In the genomic region with DNA sequence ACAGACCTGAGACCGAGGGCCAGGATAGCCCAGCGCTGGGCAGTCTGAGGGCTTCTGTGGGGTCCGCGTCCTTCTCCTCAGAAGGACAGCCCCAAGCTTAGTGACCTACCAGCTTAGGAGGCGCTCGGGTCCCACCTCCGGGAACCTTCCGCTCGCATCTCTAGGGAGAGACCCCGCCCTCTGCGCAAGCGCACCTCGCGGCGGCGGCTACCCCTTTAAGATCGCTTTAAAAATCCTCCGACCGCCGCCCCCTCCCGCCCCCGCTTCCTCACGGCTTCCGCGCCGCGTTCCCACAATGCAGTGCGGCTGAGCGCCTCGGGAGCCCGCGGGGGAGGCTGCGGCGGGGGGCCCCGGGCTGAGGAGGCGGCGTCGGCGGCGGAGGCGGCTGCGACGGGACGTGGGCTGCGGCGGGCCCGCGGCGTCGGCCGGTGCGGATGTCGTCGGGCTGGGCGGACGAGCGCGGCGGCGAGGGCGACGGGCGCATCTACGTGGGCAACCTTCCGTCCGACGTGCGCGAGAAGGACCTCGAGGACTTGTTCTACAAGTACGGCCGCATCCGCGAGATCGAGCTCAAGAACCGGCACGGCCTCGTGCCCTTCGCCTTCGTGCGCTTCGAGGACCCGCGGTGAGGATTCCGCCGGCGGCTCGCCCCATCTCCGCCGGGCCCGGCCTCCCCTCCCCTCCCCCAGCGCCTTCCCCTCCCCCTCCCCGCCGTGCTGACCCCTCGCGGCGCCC, we compare ENCODE assay signal across 8 mouse cellular contexts. TPM values are rescaled to one million over a fixed set of nuclear protein-coding genes. Genes with fewer than 3 reads are reported as not detected.
A peak's percentile ranks its signal among the peaks of the same experiment; 100 is the strongest.
DNase-seq lines count a peak whose midpoint lies in the region; ATAC-seq and TF ChIP-seq lines count a peak whose summit lies in the region.

Gene Srsf9, plus strand, starts transcription at position 303 of the 735 bp plus-strand sequence.

- H3K36me3 ChIP-seq in ES-E14 (ENCODE audit: control insufficient read depth, insufficient read depth, low read length, poor library complexity, severe bottlenecking): peaks cover 16% of the 10 kb centered on the region
- peaks cover 12% of the 10 kb centered on the region for H3K36me3 ChIP-seq in forebrain, embryonic 16.5 days (ENCODE audit: control insufficient read depth, insufficient read depth)
- peaks cover 19% of the 10 kb centered on the region for H3K36me3 ChIP-seq in lung, embryonic 15.5 days

- intact Hi-C loops in heart, postnatal 36 days (cut with DNase I): loop anchor here (1.0 to 2.0 kb wide), 2 partner anchors 13 to 48 kb away; partner anchors contain the start of gene Coq5

- H3K4me3 ChIP-seq in ES-E14 (ENCODE audit: insufficient read depth in 1 of 2, low read depth in 1 of 2, low read length in 2 of 2, poor library complexity in 1 of 2, severe bottlenecking in 1 of 2): peak within 1 kb of the TSS; percentile 86 to 99
- H3K4me3 ChIP-seq in forebrain, embryonic 16.5 days (replicated peaks; ENCODE audit: low read length): peak within 1 kb of the TSS; percentile 69
- peak within 1 kb of the TSS; percentile 94 for H3K4me3 ChIP-seq in lung, embryonic 15.5 days

- peaks cover 0 to 2% of the 10 kb centered on the region in 2 experiments; a peak in 3 of 4 replicates for H3K4me1 ChIP-seq in ES-E14 (ENCODE audit: control insufficient read depth in 2 of 2, insufficient read depth in 2 of 2, low read length in 2 of 2, poor library complexity in 1 of 2)
- peaks cover 23% of the 10 kb centered on the region for H3K4me1 ChIP-seq in forebrain, embryonic 16.5 days (replicated peaks; ENCODE audit: control insufficient read depth, insufficient read depth, low read length)
- H3K4me1 ChIP-seq in lung, embryonic 15.5 days: peaks cover 25% of the 10 kb centered on the region

- peak within 1 kb of the TSS; percentile 83 for H3K27ac ChIP-seq in ES-E14 (ENCODE audit: insufficient read depth, low read depth, low read length, poor library complexity, severe bottlenecking)
- H3K27ac ChIP-seq in forebrain, embryonic 16.5 days (ENCODE audit: low read length): peak within 1 kb of the TSS; percentile 77
- H3K27ac ChIP-seq in lung, embryonic 15.5 days: peak within 1 kb of the TSS; percentile 88

- in situ Hi-C loops in ES-E14 (cut with MboI; ENCODE audit: low sequenced_read_pairs in 2 of 2, unreplicated experiment in 2 of 2): no loop called here

- peak within 1 kb of the TSS; percentile 99 for H3K9ac ChIP-seq in ES-E14 (ENCODE audit: insufficient read depth, low read depth, low read length, poor library complexity, severe bottlenecking)
- H3K9ac ChIP-seq in forebrain, embryonic 16.5 days (replicated peaks; ENCODE audit: low read depth, low read length): peak within 1 kb of the TSS; percentile 85
- H3K9ac ChIP-seq in lung, embryonic 15.5 days: peak within 1 kb of the TSS; percentile 97

- 1% methylated on average over 56 of the region's 97 CpGs for WGBS in forebrain, embryonic 16.5 days
- WGBS in lung, embryonic 15.5 days: under 1% methylated on average over 79 of the region's 97 CpGs

- no peaks in the 10 kb centered on the region for H3K27me3 ChIP-seq in forebrain, embryonic 16.5 days (replicated peaks; ENCODE audit: control insufficient read depth, insufficient read depth, low read length)
- no peaks in the 10 kb centered on the region for H3K27me3 ChIP-seq in lung, embryonic 15.5 days

- ATAC-seq in forebrain, embryonic 16.5 days: peak; percentile 94
- peak; percentile 93 for ATAC-seq in lung, embryonic 15.5 days (ENCODE audit: borderline replicate concordance, extremely low read depth, low FRiP score, low TSS enrichment)

- H3K4me2 ChIP-seq in forebrain, embryonic 16.5 days (ENCODE audit: low read length): peak within 1 kb of the TSS; percentile 95
- peak within 1 kb of the TSS; percentile 77 for H3K4me2 ChIP-seq in lung, embryonic 15.5 days

- H3K9me3 ChIP-seq in ES-E14 (ENCODE audit: control insufficient read depth, insufficient read depth, low read depth, low read length): no peaks in the 10 kb centered on the region
- no peaks in the 10 kb centered on the region for H3K9me3 ChIP-seq in forebrain, embryonic 16.5 days (ENCODE audit: control insufficient read depth, low read length)
- no peaks in the 10 kb centered on the region for H3K9me3 ChIP-seq in lung, embryonic 15.5 days

- peak; percentile 88 for DNase-seq in ES-E14 (ENCODE audit: low read depth, low spot score)
- peak; percentile 95 for DNase-seq in cerebellum, adult 11-12 months
- DNase-seq in heart, postnatal 36 days: peak; percentile 97 to 98
- DNase-seq in layer of hippocampus, adult 8-10 months (ENCODE audit: low spot score in 2 of 2): peak; percentile 88 to 94
- peak; percentile 91 for DNase-seq in ovary, adult 18-20 months (ENCODE audit: low spot score)
- DNase-seq in thymus, postnatal 0 days (ENCODE audit: low spot score): peak; percentile 95

TF ChIP-seq in ES-E14, 5 proteins besides CTCF, POLR2A, EP300 and RAD21:
- TF ChIP-seq CHD2 (IDR thresholded peaks at IDR 0.05; ENCODE audit: low read depth, low read length) (no peak), ZC3H11A (IDR thresholded peaks at IDR 0.05; ENCODE audit: borderline replicate concordance, low read depth, low read length) (no peak), HCFC1 (IDR thresholded peaks at IDR 0.05; ENCODE audit: borderline replicate concordance, insufficient read depth, low read length) (no peak), ZNF384 (IDR thresholded peaks at IDR 0.05; ENCODE audit: low read depth, low read length) (no peak), MAFK (IDR thresholded peaks at IDR 0.05; ENCODE audit: insufficient read depth, low read depth, low read length) (no peak)

RNA-seq across cellular contexts. Expression of gene Srsf9, which starts in this region (rescaled TPM):
- 42.6 and 57.2 TPM in 2 replicates for total RNA-seq in ES-E14 (2012; rRNA removed)
- 165 and 183 TPM in 2 replicates for polyA plus RNA-seq in forebrain, embryonic 16.5 days (2015; fragmentation: Nextera tagmentation; extraction: Ambion mirVana)
- 10 to 100 TPM; 16.0 to 18.1 TPM for total RNA-seq in heart, postnatal 36 days (2021)
- 10 to 100 TPM; 83.6 to 93.5 (median 86.2) TPM for total RNA-seq in layer of hippocampus, adult 8-10 months (2022)
- 262 and 286 TPM in 2 replicates for polyA plus RNA-seq in lung, embryonic 15.5 days (2015; fragmentation: Nextera tagmentation; extraction: Ambion mirVana)
- 236 and 257 TPM in 2 replicates for polyA plus RNA-seq in thymus, postnatal 0 days (2015; fragmentation: Nextera tagmentation; extraction: Ambion mirVana)

Comparison
In these comparisons a context has a peak if more than half of its experiments do, and no peak if none do; other contexts are left out.
1. Peak in every context shown above with its lines: DNase-seq, ATAC-seq, H3K4me3 ChIP-seq and H3K27ac ChIP-seq.